Mouse (Mus musculus) lung, embryonic 14.5 days (tissue): ENCODE data around the gene Ntpcr. TPM values are rescaled to one million over a fixed set of nuclear protein-coding genes. Genes with fewer than 3 reads are reported as not detected.
A peak's percentile ranks its signal among the peaks of the same experiment; 100 is the strongest.

ENCODE experiments used
- ATAC-seq: fragments of 200-750 bp; cut with Nextera tagmentation; 2 replicates; pipeline ENCODE4 v1.8.0; 2017; ENCODE audit warnings: mild to moderate bottlenecking, moderate TSS enrichment, moderate library complexity; ENCODE audit not compliant: insufficient read depth
- DNase-seq: peaks from one replicate; pipeline ENCODE4 v3.0.0-alpha.2; 2015
- H3K27ac ChIP-seq: fragments of 300-500 bp; sonication (generic); 2 replicates; pipeline ENCODE4 v1.5.1; 2014; ENCODE audit warnings: low read depth, mild to moderate bottlenecking, moderate library complexity
- H3K27me3 ChIP-seq: fragments of 300-500 bp; sonication (generic); 2 replicates; pipeline ENCODE4 v1.6.1; 2014; ENCODE audit warnings: low read length, control low read depth; ENCODE audit not compliant: insufficient read depth
- H3K36me3 ChIP-seq: fragments of 300-500 bp; sonication (generic); 2 replicates; pipeline ENCODE4 v1.6.1; 2014; ENCODE audit warnings: control low read depth; ENCODE audit not compliant: insufficient read depth
- H3K4me1 ChIP-seq: fragments of 300-500 bp; sonication (generic); 2 replicates; pipeline ENCODE4 v1.6.1; 2014; ENCODE audit warnings: antibody characterized with exemption, control low read depth; ENCODE audit not compliant: insufficient read depth
- H3K4me2 ChIP-seq: fragments of 300-500 bp; sonication (generic); 2 replicates; pipeline ENCODE4 v1.6.1; 2014; ENCODE audit warnings: mild to moderate bottlenecking
- H3K4me3 ChIP-seq: fragments of 300-500 bp; sonication (generic); 2 replicates; pipeline ENCODE4 v1.5.1; 2014; ENCODE audit warnings: low read depth, low read length
- H3K9ac ChIP-seq: fragments of 300-500 bp; sonication (generic); 2 replicates; pipeline ENCODE4 v1.6.1; 2014
- H3K9me3 ChIP-seq: fragments of 300-500 bp; sonication (generic); 2 replicates; pipeline ENCODE4 v1.6.1; 2016; ENCODE audit warnings: low read depth, low read length, control low read depth
- CTCF ChIP-seq: IDR thresholded peaks from 2 replicates; pipeline ENCODE4 v1.5.1; 2016; ENCODE audit warnings: antibody characterized with exemption, low read depth
- WGBS: fragments of 180-500 bp; shearing (Covaris S2); extraction: QIAGEN DNeasy Blood & Tissue Kit; methylation state at CpG from one replicate; pipeline ENCODE4 v1.1.7; 2014; 5-methylcytosine and 5-hydroxymethylcytosine counted together
- polyA plus RNA-seq: library from polyadenylated mRNA; unstranded; fragments of >200 nt; fragmentation: Nextera tagmentation; extraction: Ambion mirVana; gene quantifications from 2 replicates; pipeline ENCODE4 v1.2.1, GENCODE M21; 2014

The Ntpcr gene
- polyA plus RNA-seq, result 33.0 TPM in 2 replicates

DNA sequence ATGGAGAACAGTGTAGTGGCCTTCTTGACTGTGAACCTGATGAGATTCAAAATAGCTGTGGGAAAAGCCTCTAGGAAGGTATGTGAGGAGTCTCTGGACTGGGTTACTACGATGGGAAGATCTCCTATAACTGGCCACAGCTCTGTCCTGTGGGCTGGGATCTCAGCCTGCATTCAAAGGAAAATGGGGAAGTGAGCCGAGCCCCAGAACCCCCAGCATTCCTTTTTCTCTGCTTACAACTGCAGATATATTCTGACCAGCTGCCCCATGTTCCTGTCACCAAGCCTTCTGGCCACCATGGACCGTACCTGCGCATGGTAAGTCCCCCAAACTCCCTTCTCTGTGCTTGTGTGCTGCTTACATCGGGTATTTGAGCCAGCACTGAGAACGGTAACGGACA is at the start of gene Ntpcr:
TSS of gene Ntpcr (plus strand) at position 218 of the 400 bp plus-strand sequence.
- H3K9ac ChIP-seq, result no peak within 1 kb of the TSS
- WGBS, result 45% methylated on average over 7 of the region's 7 CpGs
- H3K9me3 ChIP-seq, result no peaks in the 10 kb centered on the region
- ATAC-seq (no peak), DNase-seq (no peak)
- no peaks in the 10 kb centered on the region for H3K36me3 ChIP-seq
- no peak within 1 kb of the TSS for H3K27ac ChIP-seq
- no peak within 1 kb of the TSS for H3K4me2 ChIP-seq
- TF ChIP-seq CTCF, result no peak
- H3K4me3 ChIP-seq, result no peak within 1 kb of the TSS
- no peaks in the 10 kb centered on the region for H3K27me3 ChIP-seq
- peaks cover 3% of the 10 kb centered on the region; the same call in 1 of the 2 replicates for H3K4me1 ChIP-seq

DNA sequence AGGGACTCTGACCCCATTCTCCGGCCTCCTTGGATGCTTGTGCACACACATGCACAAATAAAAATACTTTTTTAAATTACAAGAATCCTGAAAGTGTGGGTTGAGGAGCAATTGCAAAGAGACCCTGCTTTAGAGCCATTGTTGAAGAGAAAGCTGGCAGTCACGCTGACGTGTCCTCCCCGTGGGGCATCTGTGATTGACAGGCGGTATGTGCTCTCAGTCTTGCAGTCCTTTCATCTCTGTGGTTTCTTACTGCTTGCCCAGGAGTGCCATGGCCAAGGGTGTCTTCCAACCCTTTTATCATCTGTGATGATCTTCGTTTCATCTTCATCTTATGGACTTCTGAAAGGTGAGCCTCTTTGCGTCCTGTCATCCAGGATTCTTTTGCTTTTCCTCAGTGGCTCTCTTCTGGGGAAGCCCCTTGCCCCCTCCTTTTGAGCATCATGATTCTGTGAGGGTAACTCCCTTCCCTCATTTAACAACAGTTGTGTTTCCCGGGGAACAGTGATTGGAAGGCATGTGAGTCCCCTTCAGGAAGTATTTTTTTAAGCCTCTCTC is 48.8 kb upstream of the Ntpcr start:
- H3K9me3 ChIP-seq, result no peaks in the 10 kb centered on the region
- H3K36me3 ChIP-seq, result no peaks in the 10 kb centered on the region
- H3K4me3 ChIP-seq, result no peak overlapping the region
- TF ChIP-seq CTCF, result no peak
- H3K27ac ChIP-seq, result no peak overlapping the region
- 43% methylated on average over 8 of the region's 8 CpGs for WGBS
- H3K4me2 ChIP-seq, result no peak overlapping the region
- H3K4me1 ChIP-seq, result peaks cover 3% of the 10 kb centered on the region; the same call in 1 of the 2 replicates
- no peak overlapping the region for H3K9ac ChIP-seq
- DNase-seq, result no peak
- H3K27me3 ChIP-seq, result no peaks in the 10 kb centered on the region
- ATAC-seq, result no peak

DNA sequence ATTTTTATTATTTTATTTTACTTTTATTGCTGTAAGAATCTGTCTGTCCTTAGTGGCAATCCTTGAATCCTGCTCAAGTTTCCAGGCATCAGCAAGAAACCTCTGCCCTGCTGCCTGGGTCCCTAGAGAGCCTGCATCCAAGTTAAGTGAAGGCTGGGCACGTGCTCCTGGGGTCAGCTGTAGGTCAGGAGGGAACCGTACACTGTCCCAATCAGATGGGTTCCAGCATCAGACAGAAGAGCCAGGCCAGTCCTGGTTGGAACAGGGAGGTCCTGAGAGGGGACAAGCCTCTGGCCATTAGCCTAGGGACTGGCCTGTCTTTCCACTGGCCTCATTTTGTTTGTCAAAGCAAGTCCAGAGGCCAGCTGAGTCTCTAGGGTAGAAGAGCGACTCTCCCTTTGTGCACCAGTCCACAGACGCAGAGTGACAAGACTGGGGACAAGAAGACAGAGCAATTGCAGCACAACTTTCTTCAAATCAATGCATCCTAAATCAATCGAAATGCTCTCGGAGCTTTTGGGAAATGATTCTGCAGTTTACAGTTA is 44.5 kb upstream of the Ntpcr start:
- no peaks in the 10 kb centered on the region for H3K9me3 ChIP-seq
- no peaks in the 10 kb centered on the region for H3K27me3 ChIP-seq
- DNase-seq (no peak), ATAC-seq (no peak)
- H3K4me1 ChIP-seq, result peaks cover 3% of the 10 kb centered on the region; the same call in 1 of the 2 replicates
- H3K4me3 ChIP-seq, result no peak overlapping the region
- TF ChIP-seq CTCF, result no peak
- no peak overlapping the region for H3K27ac ChIP-seq
- no peaks in the 10 kb centered on the region for H3K36me3 ChIP-seq
- H3K9ac ChIP-seq, result no peak overlapping the region
- 52% methylated on average over 6 of the region's 6 CpGs for WGBS
- H3K4me2 ChIP-seq, result no peak overlapping the region

DNA sequence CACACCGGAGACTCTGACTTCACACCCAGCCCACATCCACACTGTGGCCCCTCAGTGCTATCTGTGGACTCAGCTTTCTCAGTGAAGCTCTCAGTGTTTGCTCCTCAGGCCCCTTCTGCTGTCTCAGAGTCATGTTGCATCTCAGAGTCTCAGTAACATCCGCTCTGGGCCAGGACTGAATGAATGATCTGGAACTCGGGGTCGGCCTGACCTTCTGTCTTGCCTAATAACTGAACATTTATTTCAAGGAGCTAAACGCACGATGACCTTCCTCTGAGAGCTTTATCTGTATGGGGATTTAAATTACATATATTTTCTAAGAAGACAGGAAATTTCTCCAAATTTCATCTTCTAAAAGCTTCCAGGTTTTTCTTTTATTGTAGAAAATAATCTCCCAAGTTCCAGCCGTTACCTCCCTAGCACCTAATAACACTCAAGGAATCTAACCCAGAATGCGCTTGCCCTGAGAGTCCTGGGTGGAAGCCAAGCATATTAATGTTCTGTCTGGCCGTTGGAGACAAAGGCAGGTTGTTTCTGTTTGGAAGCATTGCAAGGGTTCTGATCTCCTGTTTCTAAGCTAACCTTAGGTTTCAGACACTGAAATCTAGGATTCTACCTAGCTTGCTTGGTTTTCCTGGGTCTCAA is 43.4 kb upstream of the Ntpcr start:
- H3K4me3 ChIP-seq, result no peak overlapping the region
- TF ChIP-seq CTCF, result no peak
- 0 out of 2 replicates have a peak, but pooled peaks have one; percentile 28 for ATAC-seq
- H3K36me3 ChIP-seq, result no peaks in the 10 kb centered on the region
- no peaks in the 10 kb centered on the region for H3K9me3 ChIP-seq
- peaks cover 3% of the 10 kb centered on the region; the same call in 1 of the 2 replicates for H3K4me1 ChIP-seq
- 45% methylated on average over 9 of the region's 9 CpGs for WGBS
- peak; percentile 73 for DNase-seq
- no peak overlapping the region for H3K4me2 ChIP-seq
- no peak overlapping the region; the same call in 1 of the 2 replicates for H3K27ac ChIP-seq
- no peak overlapping the region for H3K9ac ChIP-seq
- H3K27me3 ChIP-seq, result no peaks in the 10 kb centered on the region

DNA sequence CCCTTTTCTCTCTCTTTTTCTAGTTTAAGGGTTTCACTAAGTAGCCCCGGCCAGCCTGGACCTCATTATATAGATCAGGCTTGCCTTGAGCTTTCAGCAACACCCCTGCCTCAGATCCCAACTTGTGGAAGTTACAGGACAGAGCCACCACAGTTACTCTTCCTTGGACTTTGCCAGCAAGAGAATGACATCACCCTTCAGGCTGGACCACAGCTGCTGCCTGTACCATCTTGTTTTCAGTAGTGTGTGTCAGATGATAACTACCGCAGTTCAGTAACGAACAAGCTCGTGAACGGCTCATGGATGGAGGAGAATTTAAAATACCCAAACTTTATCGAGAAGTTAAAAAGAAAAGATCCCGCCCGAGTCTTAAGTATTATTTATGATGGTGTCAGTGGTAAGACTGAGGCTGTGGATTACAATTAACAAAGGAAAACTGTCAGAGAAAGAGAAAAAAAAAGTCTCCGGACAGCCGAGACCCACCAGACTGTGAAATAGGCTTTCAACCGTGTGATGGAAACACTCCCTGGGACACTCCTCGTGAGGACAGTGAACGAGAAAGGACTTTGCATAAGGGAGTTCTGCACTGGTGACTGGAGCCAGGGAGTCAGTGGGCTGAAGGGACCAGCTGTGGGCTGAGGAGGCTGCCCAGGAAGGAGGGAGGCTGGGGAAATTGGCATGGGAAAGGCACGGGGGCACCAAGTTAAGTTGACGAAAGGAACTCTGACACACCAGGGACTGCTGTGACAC is 39.4 kb upstream of the Ntpcr start:
- no peak for DNase-seq
- Histone ChIP-seq H3K4me1 (peaks cover 2% of the 10 kb centered on the region; the same call in 1 of the 2 replicates), H3K27ac (no peak overlapping the region), H3K36me3 (no peaks in the 10 kb centered on the region), H3K9me3 (no peaks in the 10 kb centered on the region), H3K4me3 (no peak overlapping the region), H3K27me3 (no peaks in the 10 kb centered on the region), H3K9ac (no peak overlapping the region), H3K4me2 (no peak overlapping the region)
- ATAC-seq, result no peak
- TF ChIP-seq CTCF, result no peak
- WGBS, result 75% methylated on average over 15 of the region's 15 CpGs

DNA sequence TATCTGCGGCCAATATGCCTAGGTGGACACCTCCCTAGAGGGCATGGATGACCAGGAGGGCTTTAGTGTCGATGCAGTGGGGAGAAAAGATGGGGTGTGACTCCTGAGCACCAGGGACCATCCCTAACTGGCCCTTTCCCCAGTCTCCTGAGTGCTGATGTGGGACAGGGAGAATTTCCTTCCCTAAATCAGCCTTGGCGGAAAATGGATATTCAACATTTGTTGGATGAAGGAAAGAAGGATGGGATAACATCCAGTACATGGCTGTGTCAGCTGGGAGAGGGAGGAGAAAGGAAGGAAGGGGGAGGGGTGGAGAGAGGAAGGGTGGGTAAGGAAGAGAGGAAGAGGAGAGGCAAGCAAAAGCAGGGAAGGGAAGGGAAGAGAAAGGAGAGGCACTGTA is 38.8 kb upstream of the Ntpcr start:
- Histone ChIP-seq H3K4me1 (no peaks in the 10 kb centered on the region; the same call in 1 of the 2 replicates), H3K36me3 (no peaks in the 10 kb centered on the region), H3K4me3 (no peak overlapping the region), H3K27me3 (no peaks in the 10 kb centered on the region), H3K27ac (no peak overlapping the region), H3K4me2 (no peak overlapping the region), H3K9me3 (no peaks in the 10 kb centered on the region), H3K9ac (no peak overlapping the region)
- TF ChIP-seq CTCF, result no peak
- DNase-seq (no peak), ATAC-seq (no peak)
- 79% methylated on average over 3 of the region's 3 CpGs for WGBS

DNA sequence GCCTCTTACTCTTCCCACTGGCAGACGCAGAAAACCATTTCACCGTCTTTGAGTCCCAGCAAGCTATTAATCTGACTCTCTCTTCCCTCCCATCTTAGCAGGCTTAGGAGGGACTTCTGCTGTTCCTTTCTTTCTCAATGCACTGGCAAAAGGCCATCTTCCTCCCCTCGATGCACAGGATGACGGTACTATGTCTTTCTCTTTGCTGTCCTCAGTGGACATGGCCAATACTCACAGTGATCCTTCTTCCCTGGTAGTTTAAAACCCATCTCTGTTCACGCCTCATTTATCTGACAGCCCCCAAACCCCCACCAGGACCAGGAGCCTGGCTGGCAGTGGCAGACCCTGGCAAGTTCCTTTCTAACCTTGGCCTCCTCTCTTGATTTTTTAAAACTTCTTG is 37.3 kb upstream of the Ntpcr start:
- ATAC-seq, result peak; percentile 47; the same call in 1 of the 2 replicates
- 45% methylated on average over 5 of the region's 5 CpGs for WGBS
- DNase-seq, result peak; percentile 76
- no peak overlapping the region for H3K9ac ChIP-seq
- no peaks in the 10 kb centered on the region for H3K9me3 ChIP-seq
- no peaks in the 10 kb centered on the region; the same call in 1 of the 2 replicates for H3K4me1 ChIP-seq
- no peaks in the 10 kb centered on the region for H3K27me3 ChIP-seq
- H3K4me3 ChIP-seq, result no peak overlapping the region
- no peak overlapping the region for H3K4me2 ChIP-seq
- H3K36me3 ChIP-seq, result no peaks in the 10 kb centered on the region
- TF ChIP-seq CTCF, result no peak
- no peak overlapping the region for H3K27ac ChIP-seq
